Mouse (Mus musculus): Measurements from ENCODE around the gene Cyp1a1. TPM values are rescaled to one million over a fixed set of nuclear protein-coding genes. Genes with fewer than 3 reads are reported as not detected.

The Cyp1a1 gene
- polyA plus RNA-seq, 1 experiment = not detected

GRCm38 (mm10) chr9:57667817-57668216, 19.9 kb upstream of the Cyp1a1 start:
- no peaks in the 10 kb centered on the region for H3K36me3 ChIP-seq (replicated peaks; ENCODE audit: low read length)
- peak overlapping the region; percentile 68 for H3K4me3 ChIP-seq (replicated peaks)
- H3K27me3 ChIP-seq (replicated peaks) = peaks cover 8% of the 10 kb centered on the region
- H3K4me1 ChIP-seq = peaks cover 48% of the 10 kb centered on the region
- TF ChIP-seq GATA1 (IDR thresholded peaks at IDR 0.05; ENCODE audit: borderline replicate concordance, low read length) = no peak
- peaks cover 20% of the 10 kb centered on the region for H3K9me3 ChIP-seq

- Histone ChIP-seq H3K9me3 (peaks cover 19% of the 10 kb centered on the region), H3K4me1 (peaks cover 48% of the 10 kb centered on the region), H3K4me3 (replicated peaks) (peak overlapping the region; percentile 47), H3K27me3 (replicated peaks) (peaks cover 8% of the 10 kb centered on the region), H3K36me3 (replicated peaks; ENCODE audit: low read length) (no peaks in the 10 kb centered on the region)
- no peak for TF ChIP-seq GATA1 (IDR thresholded peaks at IDR 0.05; ENCODE audit: borderline replicate concordance, low read length)
- TF ChIP-seq FLI1 (IDR thresholded peaks at IDR 0.05; ENCODE audit: low read length) = no peak
Observed at GRCm38 (mm10) chr9:57668277-57668676, 19.5 kb upstream of the Cyp1a1 start.

- no peak for TF ChIP-seq FLI1 (IDR thresholded peaks at IDR 0.05; ENCODE audit: low read length)
- no peak for TF ChIP-seq GATA1 (IDR thresholded peaks at IDR 0.05; ENCODE audit: borderline replicate concordance, low read length)
- Histone ChIP-seq H3K4me3 (replicated peaks) (no peak overlapping the region), H3K36me3 (replicated peaks; ENCODE audit: low read length) (no peaks in the 10 kb centered on the region), H3K4me1 (peaks cover 47% of the 10 kb centered on the region), H3K9me3 (peaks cover 14% of the 10 kb centered on the region), H3K27me3 (replicated peaks) (peaks cover 8% of the 10 kb centered on the region)
Observed at GRCm38 (mm10) chr9:57669566-57669965, 18.2 kb upstream of the Cyp1a1 start.

- Histone ChIP-seq H3K9me3 (peaks cover 17% of the 10 kb centered on the region), H3K4me3 (replicated peaks) (no peak overlapping the region), H3K36me3 (replicated peaks; ENCODE audit: low read length) (no peaks in the 10 kb centered on the region), H3K27me3 (replicated peaks) (peaks cover 8% of the 10 kb centered on the region), H3K4me1 (peaks cover 35% of the 10 kb centered on the region)
- TF ChIP-seq GATA1 (IDR thresholded peaks at IDR 0.05; ENCODE audit: borderline replicate concordance, low read length) = no peak
- TF ChIP-seq FLI1 (IDR thresholded peaks at IDR 0.05; ENCODE audit: low read length) = no peak
Observed at GRCm38 (mm10) chr9:57671037-57671436, 16.7 kb upstream of the Cyp1a1 start.

- Histone ChIP-seq H3K9me3 (peaks cover 17% of the 10 kb centered on the region), H3K36me3 (replicated peaks; ENCODE audit: low read length) (no peaks in the 10 kb centered on the region), H3K27me3 (replicated peaks) (peaks cover 7% of the 10 kb centered on the region), H3K4me1 (peaks cover 35% of the 10 kb centered on the region), H3K4me3 (replicated peaks) (no peak overlapping the region)
- TF ChIP-seq FLI1 (IDR thresholded peaks at IDR 0.05; ENCODE audit: low read length) = no peak
- TF ChIP-seq GATA1 (IDR thresholded peaks at IDR 0.05; ENCODE audit: borderline replicate concordance, low read length) = no peak
Observed at GRCm38 (mm10) chr9:57671500-57671899, 16.2 kb upstream of the Cyp1a1 start.

GRCm38 (mm10) chr9:57681411-57681810, 6.3 kb upstream of the Cyp1a1 start:
- H3K4me3 ChIP-seq (replicated peaks) = no peak overlapping the region
- peaks cover 20% of the 10 kb centered on the region for H3K4me1 ChIP-seq
- TF ChIP-seq GATA1 (IDR thresholded peaks at IDR 0.05; ENCODE audit: borderline replicate concordance, low read length) (no peak), FLI1 (IDR thresholded peaks at IDR 0.05; ENCODE audit: low read length) (no peak)
- H3K27me3 ChIP-seq (replicated peaks) = peaks cover 45% of the 10 kb centered on the region
- H3K36me3 ChIP-seq (replicated peaks; ENCODE audit: low read length) = no peaks in the 10 kb centered on the region
- H3K9me3 ChIP-seq = peaks cover 9% of the 10 kb centered on the region; the same call in 1 of the 2 replicates

- H3K9me3 ChIP-seq = peaks cover 9% of the 10 kb centered on the region; the same call in 1 of the 2 replicates
- peaks cover 39% of the 10 kb centered on the region for H3K4me1 ChIP-seq
- H3K36me3 ChIP-seq (replicated peaks; ENCODE audit: low read length) = no peaks in the 10 kb centered on the region
- no peak within 1 kb of the TSS for H3K4me3 ChIP-seq (replicated peaks)
- H3K27me3 ChIP-seq (replicated peaks) = peaks cover 41% of the 10 kb centered on the region
- TF ChIP-seq FLI1 (IDR thresholded peaks at IDR 0.05; ENCODE audit: low read length) (no peak), GATA1 (IDR thresholded peaks at IDR 0.05; ENCODE audit: borderline replicate concordance, low read length) (no peak)
Observed at GRCm38 (mm10) chr9:57683520-57683919, 4.2 kb upstream of the Cyp1a1 start, which contains the start of gene Cyp1a2. TSS of gene Cyp1a2 (minus strand) at chr9:57683703.

GRCm38 (mm10) chr9:57686011-57686410, 1.7 kb upstream of the Cyp1a1 start:
- Histone ChIP-seq H3K9me3 (no peaks in the 10 kb centered on the region), H3K4me1 (peaks cover 53% of the 10 kb centered on the region), H3K4me3 (replicated peaks) (no peak overlapping the region), H3K27me3 (replicated peaks) (peaks cover 24% of the 10 kb centered on the region), H3K36me3 (replicated peaks; ENCODE audit: low read length) (no peaks in the 10 kb centered on the region)
- TF ChIP-seq FLI1 (IDR thresholded peaks at IDR 0.05; ENCODE audit: low read length) (no peak), GATA1 (IDR thresholded peaks at IDR 0.05; ENCODE audit: borderline replicate concordance, low read length) (no peak)

GRCm38 (mm10) chr9:57688158-57688557, 430 bp downstream of the Cyp1a1 start:
- Histone ChIP-seq H3K4me3 (replicated peaks) (no peak overlapping the region), H3K27me3 (replicated peaks) (peaks cover 21% of the 10 kb centered on the region), H3K9me3 (no peaks in the 10 kb centered on the region), H3K4me1 (peaks cover 64% of the 10 kb centered on the region), H3K36me3 (replicated peaks; ENCODE audit: low read length) (no peaks in the 10 kb centered on the region)
- TF ChIP-seq GATA1 (IDR thresholded peaks at IDR 0.05; ENCODE audit: borderline replicate concordance, low read length) = no peak
- TF ChIP-seq FLI1 (IDR thresholded peaks at IDR 0.05; ENCODE audit: low read length) = no peak

- Histone ChIP-seq H3K27me3 (replicated peaks) (peaks cover 17% of the 10 kb centered on the region), H3K4me3 (replicated peaks) (no peak overlapping the region), H3K4me1 (peaks cover 67% of the 10 kb centered on the region), H3K36me3 (replicated peaks; ENCODE audit: low read length) (no peaks in the 10 kb centered on the region), H3K9me3 (no peaks in the 10 kb centered on the region)
- TF ChIP-seq FLI1 (IDR thresholded peaks at IDR 0.05; ENCODE audit: low read length) = no peak
- TF ChIP-seq GATA1 (IDR thresholded peaks at IDR 0.05; ENCODE audit: borderline replicate concordance, low read length) = no peak
Observed at GRCm38 (mm10) chr9:57688606-57689005, 878 bp downstream of the Cyp1a1 start.

- peaks cover 56% of the 10 kb centered on the region for H3K27me3 ChIP-seq (replicated peaks)
- TF ChIP-seq FLI1 (IDR thresholded peaks at IDR 0.05; ENCODE audit: low read length) (no peak), GATA1 (IDR thresholded peaks at IDR 0.05; ENCODE audit: borderline replicate concordance, low read length) (no peak)
- H3K9me3 ChIP-seq = no peaks in the 10 kb centered on the region
- H3K4me3 ChIP-seq (replicated peaks) = no peak overlapping the region
- peaks cover 74% of the 10 kb centered on the region for H3K4me1 ChIP-seq
- no peaks in the 10 kb centered on the region for H3K36me3 ChIP-seq (replicated peaks; ENCODE audit: low read length)
Observed at GRCm38 (mm10) chr9:57694108-57694507, 6.4 kb downstream of the Cyp1a1 start.

Measured in megakaryocyte, embryonic 14.5 days (primary cell).